Mouse (Mus musculus) adrenal gland, postnatal 36 days (tissue): Measurements from ENCODE around the gene Smad3. TPM values are rescaled to one million over a fixed set of nuclear protein-coding genes. Genes with fewer than 3 reads are reported as not detected.

Experiments
- DNase-seq, 2 experiments: peaks; one replicate each; pipeline ENCODE4 v3.0.0; 2021; ENCODE audit warnings: mixed read lengths in 1 of 2
- total RNA-seq, 2 experiments: library from RNA; stranded (reverse); gene quantifications; 2 replicates each; pipeline ENCODE4 v1.2.3; 2021

Gene Smad3
- total RNA-seq, 2 experiments from 2014 or later: 28.6 to 48.3 TPM

GRCm38 (mm10) chr9:63701258-63701956, 56.4 kb downstream of the Smad3 start:
- DNase-seq: no peak

GRCm38 (mm10) chr9:63699145-63699544, 58.6 kb downstream of the Smad3 start:
- peak; percentile 76 to 84 for DNase-seq

- DNase-seq: no peak
These were observed 59.3 kb downstream of the Smad3 start for GRCm38 (mm10) chr9:63698320-63699045.

- DNase-seq: no peak
These were observed 60.2 kb downstream of the Smad3 start for GRCm38 (mm10) chr9:63697606-63698005.

- no peak for DNase-seq
These were observed 61.2 kb downstream of the Smad3 start for GRCm38 (mm10) chr9:63696463-63697105.

GRCm38 (mm10) chr9:63691960-63692359, 65.8 kb downstream of the Smad3 start:
- no peak for DNase-seq

GRCm38 (mm10) chr9:63690511-63690910, 67.3 kb downstream of the Smad3 start:
- no peak for DNase-seq

- no peak for DNase-seq
These were observed 70.3 kb downstream of the Smad3 start for GRCm38 (mm10) chr9:63687413-63688015.

- DNase-seq: no peak
These were observed 72.4 kb downstream of the Smad3 start for GRCm38 (mm10) chr9:63685352-63685751.

GRCm38 (mm10) chr9:63684277-63684676, 73.5 kb downstream of the Smad3 start:
- DNase-seq: no peak

GRCm38 (mm10) chr9:63682943-63683342, 74.9 kb downstream of the Smad3 start:
- DNase-seq: no peak

- no peak for DNase-seq
These were observed 75.5 kb downstream of the Smad3 start for GRCm38 (mm10) chr9:63682301-63682700.

- peak; percentile 44 to 46 for DNase-seq
These were observed 79.7 kb downstream of the Smad3 start for GRCm38 (mm10) chr9:63678076-63678475.

- DNase-seq: peak; percentile 43 to 49
These were observed 80.2 kb downstream of the Smad3 start for GRCm38 (mm10) chr9:63677621-63678020.

GRCm38 (mm10) chr9:63674613-63675012, 83.2 kb downstream of the Smad3 start:
- DNase-seq: peak; percentile 64 to 68

- DNase-seq: peak; percentile 34 to 39
These were observed 84.3 kb downstream of the Smad3 start for GRCm38 (mm10) chr9:63673494-63673805.

- DNase-seq: no peak
These were observed 84.8 kb downstream of the Smad3 start for GRCm38 (mm10) chr9:63672797-63673493.

GRCm38 (mm10) chr9:63669816-63670215, 88.0 kb downstream of the Smad3 start:
- DNase-seq: no peak

GRCm38 (mm10) chr9:63668621-63669020, 89.2 kb downstream of the Smad3 start:
- DNase-seq: no peak

- no peak for DNase-seq
These were observed 90.4 kb downstream of the Smad3 start for GRCm38 (mm10) chr9:63667373-63667724.

GRCm38 (mm10) chr9:63666612-63667372, 91.0 kb downstream of the Smad3 start:
- DNase-seq: peak; percentile 35 to 43
